Mouse (Mus musculus): Measurements from ENCODE around the gene Dnajb8. TPM values are rescaled to one million over a fixed set of nuclear protein-coding genes. Genes with fewer than 3 reads are reported as not detected.

Gene Dnajb8
- polyA plus RNA-seq, 1 experiment from 2014 or later: not detected

DNA sequence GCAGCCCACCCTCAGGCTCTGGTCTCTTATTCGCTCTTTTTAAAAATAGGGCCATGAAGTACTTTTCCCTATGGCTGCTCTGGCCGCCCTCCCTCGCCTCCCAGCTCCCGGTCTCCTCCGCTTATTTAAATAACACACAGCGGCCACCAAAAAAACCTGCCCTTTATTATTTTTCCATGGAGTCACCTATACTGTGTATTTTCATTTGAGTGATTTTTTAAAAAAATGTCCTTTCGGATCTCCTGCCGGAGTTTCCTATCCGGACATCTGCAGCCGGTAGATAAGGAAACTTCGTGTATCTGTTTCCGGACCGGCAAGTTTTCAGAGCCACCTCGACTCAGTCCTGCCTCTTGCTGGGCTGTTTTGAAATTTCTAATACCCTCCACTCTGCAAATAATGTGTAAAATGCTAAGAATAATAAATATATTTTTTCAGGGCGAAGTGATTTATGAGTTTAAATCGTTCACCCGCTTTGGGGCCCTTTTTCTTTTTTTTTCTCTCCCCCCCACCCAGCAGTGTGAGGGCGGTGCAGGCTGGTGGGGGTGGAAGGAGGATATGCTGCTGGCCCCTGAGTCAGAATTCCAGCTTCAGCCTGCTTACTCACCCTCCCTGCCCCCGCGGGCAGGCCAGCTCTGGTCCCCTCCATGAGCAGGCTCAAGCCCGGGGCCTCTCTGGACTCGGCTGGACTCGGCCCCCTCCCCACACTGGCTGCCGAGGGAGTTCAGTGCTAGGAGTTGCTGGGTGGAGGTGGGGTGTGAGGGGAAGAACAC lies 19.0 kb upstream of the Dnajb8 start:
- Histone ChIP-seq H3K27ac (ENCODE audit: low read depth, low read length) (no peak overlapping the region), H3K9ac (replicated peaks; ENCODE audit: low read depth, low read length) (no peak overlapping the region), H3K9me3 (ENCODE audit: control insufficient read depth, low read length) (no peaks in the 10 kb centered on the region), H3K4me2 (ENCODE audit: low read depth, low read length) (no peak overlapping the region), H3K4me1 (ENCODE audit: control insufficient read depth, insufficient read depth, low read length) (peaks cover 7% of the 10 kb centered on the region; the same call in 1 of the 2 replicates), H3K27me3 (ENCODE audit: control insufficient read depth, insufficient read depth, low read length) (peaks cover 80% of the 10 kb centered on the region), H3K4me3 (ENCODE audit: low read depth, low read length) (no peak overlapping the region), H3K36me3 (ENCODE audit: control insufficient read depth, insufficient read depth, low read length) (no peaks in the 10 kb centered on the region)
- no peak for ATAC-seq (ENCODE audit: low read depth)
- 2% methylated on average over 24 of the region's 24 CpGs for WGBS

DNA sequence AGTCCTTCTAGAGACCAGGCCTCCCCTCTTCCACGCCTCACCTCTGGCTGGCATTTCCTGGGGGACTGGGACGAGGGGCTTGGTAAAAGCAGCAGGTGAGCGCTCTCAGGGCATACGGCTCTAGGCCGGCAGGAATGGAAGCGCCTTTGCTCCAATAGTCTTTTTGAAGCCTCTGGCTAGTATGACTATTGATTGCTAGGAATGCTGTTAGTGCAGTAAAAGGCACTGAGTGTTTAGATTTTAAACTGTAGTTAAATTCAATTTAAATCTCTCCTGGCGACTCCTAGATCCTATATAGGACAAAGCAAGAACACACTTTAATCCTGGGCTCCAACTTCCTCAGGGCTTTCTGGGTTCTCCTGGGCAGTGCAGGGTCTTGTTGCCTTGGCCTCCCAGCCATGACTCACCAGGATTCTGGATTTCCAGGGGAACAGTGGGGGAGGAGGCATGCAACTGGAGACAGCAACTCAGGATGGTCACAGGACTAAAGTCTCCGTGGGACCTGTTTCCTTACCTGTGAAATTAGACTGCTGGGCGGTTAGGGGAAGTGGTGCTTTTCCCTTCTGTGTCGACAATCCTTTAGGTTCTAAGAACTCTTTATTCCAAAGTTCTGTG lies 18.2 kb upstream of the Dnajb8 start:
- Histone ChIP-seq H3K27me3 (ENCODE audit: control insufficient read depth, insufficient read depth, low read length) (peaks cover 72% of the 10 kb centered on the region), H3K4me1 (ENCODE audit: control insufficient read depth, insufficient read depth, low read length) (no peaks in the 10 kb centered on the region), H3K4me2 (ENCODE audit: low read depth, low read length) (no peak overlapping the region), H3K9me3 (ENCODE audit: control insufficient read depth, low read length) (no peaks in the 10 kb centered on the region), H3K27ac (ENCODE audit: low read depth, low read length) (no peak overlapping the region), H3K36me3 (ENCODE audit: control insufficient read depth, insufficient read depth, low read length) (no peaks in the 10 kb centered on the region), H3K4me3 (ENCODE audit: low read depth, low read length) (no peak overlapping the region), H3K9ac (replicated peaks; ENCODE audit: low read depth, low read length) (no peak overlapping the region)
- 2% methylated on average over 10 of the region's 10 CpGs for WGBS
- ATAC-seq (ENCODE audit: low read depth): no peak

DNA sequence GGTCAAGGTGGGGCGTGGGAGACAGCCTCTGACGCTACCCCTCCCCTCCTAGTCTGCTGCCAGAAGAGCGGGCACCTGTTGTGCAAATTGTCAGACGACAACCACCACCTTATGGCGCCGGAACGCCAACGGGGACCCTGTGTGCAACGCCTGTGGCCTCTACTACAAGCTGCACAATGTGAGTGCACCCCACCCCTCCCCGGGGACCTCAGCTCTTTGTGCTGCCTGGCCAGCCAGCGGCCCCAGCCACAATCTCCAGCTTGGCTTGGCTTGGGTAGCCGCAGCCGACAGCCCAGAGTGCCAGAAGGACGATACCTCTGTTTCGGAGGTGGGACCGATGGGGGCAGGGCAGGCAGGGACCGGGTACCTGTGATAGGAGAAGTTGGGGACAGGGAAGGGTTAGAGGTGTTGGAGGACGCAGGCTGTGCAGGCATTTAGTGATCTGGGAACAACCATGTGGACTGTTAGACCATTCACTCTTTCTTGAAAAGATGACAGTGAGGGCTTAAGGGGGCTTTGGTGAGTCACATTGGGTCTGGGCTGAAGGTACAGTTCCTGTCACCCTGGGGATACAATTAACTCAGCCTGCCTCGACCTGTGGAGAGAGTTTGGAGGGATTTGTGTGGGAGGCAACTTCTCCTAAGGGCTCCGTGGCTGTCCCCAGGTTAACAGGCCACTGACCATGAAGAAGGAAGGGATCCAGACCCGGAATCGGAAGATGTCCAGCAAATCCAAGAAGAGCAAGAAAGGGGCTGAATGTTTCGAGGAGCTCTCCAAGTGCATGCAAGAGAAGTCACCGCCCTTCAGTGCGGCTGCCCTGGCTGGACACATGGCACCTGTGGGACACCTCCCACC lies 17.3 kb upstream of the Dnajb8 start:
- Histone ChIP-seq H3K27me3 (ENCODE audit: control insufficient read depth, insufficient read depth, low read length) (peaks cover 68% of the 10 kb centered on the region), H3K27ac (ENCODE audit: low read depth, low read length) (no peak overlapping the region), H3K9me3 (ENCODE audit: control insufficient read depth, low read length) (no peaks in the 10 kb centered on the region), H3K36me3 (ENCODE audit: control insufficient read depth, insufficient read depth, low read length) (no peaks in the 10 kb centered on the region), H3K4me1 (ENCODE audit: control insufficient read depth, insufficient read depth, low read length) (no peaks in the 10 kb centered on the region), H3K4me2 (ENCODE audit: low read depth, low read length) (no peak overlapping the region), H3K9ac (replicated peaks; ENCODE audit: low read depth, low read length) (no peak overlapping the region), H3K4me3 (ENCODE audit: low read depth, low read length) (no peak overlapping the region)
- ATAC-seq (ENCODE audit: low read depth): no peak
- WGBS: 6% methylated on average over 25 of the region's 25 CpGs

DNA sequence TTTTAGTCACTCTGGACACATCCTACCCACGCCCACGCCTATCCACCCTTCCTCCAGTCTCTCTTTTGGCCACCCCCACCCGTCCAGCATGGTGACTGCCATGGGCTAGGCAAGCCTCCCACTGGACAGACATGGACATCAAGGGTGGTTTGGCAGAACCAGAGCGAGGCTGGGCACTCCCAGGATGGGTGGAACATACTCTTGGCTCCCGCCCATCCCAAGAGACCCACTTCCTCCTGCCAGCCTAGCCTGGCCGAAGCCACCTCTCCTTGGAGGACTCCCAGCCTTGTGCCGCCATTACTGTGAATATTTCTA lies 16.7 kb upstream of the Dnajb8 start:
- peaks cover 63% of the 10 kb centered on the region for H3K27me3 ChIP-seq (ENCODE audit: control insufficient read depth, insufficient read depth, low read length)
- 0 out of 2 replicates have a peak, but pooled peaks have one; percentile 14 for ATAC-seq (ENCODE audit: low read depth)
- H3K27ac ChIP-seq (ENCODE audit: low read depth, low read length): no peak overlapping the region
- H3K36me3 ChIP-seq (ENCODE audit: control insufficient read depth, insufficient read depth, low read length): no peaks in the 10 kb centered on the region
- no peaks in the 10 kb centered on the region for H3K4me1 ChIP-seq (ENCODE audit: control insufficient read depth, insufficient read depth, low read length)
- 11% methylated on average over 7 of the region's 7 CpGs for WGBS
- H3K9me3 ChIP-seq (ENCODE audit: control insufficient read depth, low read length): no peaks in the 10 kb centered on the region
- H3K4me2 ChIP-seq (ENCODE audit: low read depth, low read length): no peak overlapping the region
- H3K4me3 ChIP-seq (ENCODE audit: low read depth, low read length): no peak overlapping the region
- H3K9ac ChIP-seq (replicated peaks; ENCODE audit: low read depth, low read length): no peak overlapping the region

- Histone ChIP-seq H3K4me1 (ENCODE audit: control insufficient read depth, insufficient read depth, low read length) (no peaks in the 10 kb centered on the region), H3K27ac (ENCODE audit: low read depth, low read length) (no peak overlapping the region), H3K27me3 (ENCODE audit: control insufficient read depth, insufficient read depth, low read length) (peaks cover 57% of the 10 kb centered on the region), H3K4me2 (ENCODE audit: low read depth, low read length) (no peak overlapping the region), H3K4me3 (ENCODE audit: low read depth, low read length) (no peak overlapping the region), H3K9me3 (ENCODE audit: control insufficient read depth, low read length) (no peaks in the 10 kb centered on the region), H3K9ac (replicated peaks; ENCODE audit: low read depth, low read length) (no peak overlapping the region), H3K36me3 (ENCODE audit: control insufficient read depth, insufficient read depth, low read length) (no peaks in the 10 kb centered on the region)
- ATAC-seq (ENCODE audit: low read depth): no peak
- WGBS: 11% methylated on average over 9 of the region's 9 CpGs
These were observed 16.1 kb upstream of the Dnajb8 start for GRCm38 (mm10) chr6:88205937-88206336.

DNA sequence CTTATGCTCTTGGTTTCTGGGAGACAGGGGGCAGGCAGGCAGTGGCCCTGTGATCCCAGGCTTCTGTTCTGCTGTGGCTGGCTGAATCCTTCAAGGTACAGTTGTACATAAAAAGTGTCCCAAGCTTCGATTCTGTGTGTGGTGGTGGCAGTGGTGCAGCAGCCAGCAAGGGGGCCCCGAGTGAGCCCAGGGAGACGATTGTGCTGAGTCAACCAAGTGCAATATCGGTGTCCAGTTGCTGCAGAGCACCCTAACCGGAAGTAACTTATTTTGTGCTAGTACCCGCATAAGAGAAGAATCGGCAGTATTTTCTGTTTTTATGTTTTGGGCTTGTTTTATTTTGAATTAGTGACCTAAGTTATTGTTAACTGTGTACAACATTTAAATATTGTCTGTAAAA lies 15.5 kb upstream of the Dnajb8 start:
- H3K9ac ChIP-seq (replicated peaks; ENCODE audit: low read depth, low read length): no peak overlapping the region
- no peaks in the 10 kb centered on the region for H3K9me3 ChIP-seq (ENCODE audit: control insufficient read depth, low read length)
- no peaks in the 10 kb centered on the region for H3K4me1 ChIP-seq (ENCODE audit: control insufficient read depth, insufficient read depth, low read length)
- no peak overlapping the region for H3K27ac ChIP-seq (ENCODE audit: low read depth, low read length)
- ATAC-seq (ENCODE audit: low read depth): no peak
- H3K27me3 ChIP-seq (ENCODE audit: control insufficient read depth, insufficient read depth, low read length): peaks cover 51% of the 10 kb centered on the region
- H3K4me3 ChIP-seq (ENCODE audit: low read depth, low read length): no peak overlapping the region
- WGBS: 47% methylated on average over 7 of the region's 7 CpGs
- H3K4me2 ChIP-seq (ENCODE audit: low read depth, low read length): no peak overlapping the region
- no peaks in the 10 kb centered on the region for H3K36me3 ChIP-seq (ENCODE audit: control insufficient read depth, insufficient read depth, low read length)

DNA sequence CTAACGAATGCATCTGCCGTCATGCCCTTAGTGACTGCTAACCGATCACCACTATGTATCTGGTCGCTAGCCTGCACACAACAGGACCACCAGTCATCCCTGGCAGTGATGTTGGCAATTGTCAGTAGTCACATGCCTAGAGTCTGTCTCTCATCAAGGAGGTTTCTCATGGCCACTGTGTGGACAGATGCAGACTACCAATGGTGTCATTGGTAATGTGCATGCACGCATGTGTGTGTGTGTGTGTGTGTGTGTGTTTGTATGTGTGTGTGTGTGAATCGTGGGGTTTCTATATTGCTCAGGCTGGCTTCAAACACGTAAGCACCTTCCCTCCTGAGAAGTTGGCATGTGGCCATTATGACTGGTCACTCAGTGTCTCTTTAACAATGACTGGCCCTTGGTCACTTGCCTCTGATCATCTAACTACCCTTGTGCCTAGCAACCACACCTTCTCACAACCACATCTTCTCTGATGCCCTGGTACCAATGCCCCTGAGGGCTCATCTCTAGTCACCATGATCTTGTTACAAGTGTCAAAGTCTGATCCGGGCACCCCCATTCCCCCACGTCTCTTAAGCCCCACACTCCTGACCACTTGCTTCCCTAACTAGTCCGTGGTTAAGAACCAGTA lies 14.6 kb upstream of the Dnajb8 start:
- no peak overlapping the region for H3K4me2 ChIP-seq (ENCODE audit: low read depth, low read length)
- H3K27ac ChIP-seq (ENCODE audit: low read depth, low read length): no peak overlapping the region
- no peak for ATAC-seq (ENCODE audit: low read depth)
- H3K9me3 ChIP-seq (ENCODE audit: control insufficient read depth, low read length): no peaks in the 10 kb centered on the region
- WGBS: 90% methylated on average over 10 of the region's 10 CpGs
- H3K36me3 ChIP-seq (ENCODE audit: control insufficient read depth, insufficient read depth, low read length): no peaks in the 10 kb centered on the region
- H3K4me3 ChIP-seq (ENCODE audit: low read depth, low read length): no peak overlapping the region
- no peaks in the 10 kb centered on the region for H3K4me1 ChIP-seq (ENCODE audit: control insufficient read depth, insufficient read depth, low read length)
- H3K27me3 ChIP-seq (ENCODE audit: control insufficient read depth, insufficient read depth, low read length): peaks cover 41% of the 10 kb centered on the region
- no peak overlapping the region for H3K9ac ChIP-seq (replicated peaks; ENCODE audit: low read depth, low read length)

GRCm38 (mm10) chr6:88208321-88208720 lies 13.7 kb upstream of the Dnajb8 start:
- no peak for ATAC-seq (ENCODE audit: low read depth)
- Histone ChIP-seq H3K9ac (replicated peaks; ENCODE audit: low read depth, low read length) (no peak overlapping the region), H3K27ac (ENCODE audit: low read depth, low read length) (no peak overlapping the region), H3K4me2 (ENCODE audit: low read depth, low read length) (no peak overlapping the region), H3K4me3 (ENCODE audit: low read depth, low read length) (no peak overlapping the region), H3K9me3 (ENCODE audit: control insufficient read depth, low read length) (no peaks in the 10 kb centered on the region), H3K27me3 (ENCODE audit: control insufficient read depth, insufficient read depth, low read length) (peaks cover 38% of the 10 kb centered on the region), H3K36me3 (ENCODE audit: control insufficient read depth, insufficient read depth, low read length) (no peaks in the 10 kb centered on the region), H3K4me1 (ENCODE audit: control insufficient read depth, insufficient read depth, low read length) (no peaks in the 10 kb centered on the region)
- 92% methylated on average over 3 of the region's 3 CpGs for WGBS

All from neural tube, embryonic 14.5 days (tissue).